Mouse (Mus musculus) G1E (cell line): ENCODE measurements at regions not wholly inside any gene's neighbourhood (a gene's known extent, or its start where the extent isn't known, plus 50 kb on each side); places are given as distances from the start of the nearest gene placed in this dataset.

Source experiments
- ATAC-seq: 2 replicates; pipeline ENCODE4 v1.8.0; 2016; ENCODE audit warnings: mild to moderate bottlenecking; ENCODE audit not compliant: insufficient number of reproducible peaks, poor library complexity, low FRiP score, severe bottlenecking; ENCODE audit errors: extremely low read depth
- DNase-seq: peaks from one replicate; pipeline ENCODE4 v3.0.0; 2012; ENCODE audit warnings: low spot score
- H3K27me3 ChIP-seq: 2 replicates; pipeline ENCODE4 v1.6.1; 2012; ENCODE audit warnings: mild to moderate bottlenecking, low read length, inconsistent platforms; ENCODE audit not compliant: insufficient read depth
- H3K36me3 ChIP-seq: replicated peaks from 2 replicates; pipeline ENCODE3; 2012; ENCODE audit warnings: mild to moderate bottlenecking, inconsistent platforms
- H3K4me1 ChIP-seq: 2 replicates; pipeline ENCODE4 v1.6.1; 2012; ENCODE audit warnings: low read depth, low read length, inconsistent platforms, mixed read lengths; ENCODE audit not compliant: insufficient read depth
- H3K4me3 ChIP-seq: 2 replicates; pipeline ENCODE4 v1.5.1; 2012; ENCODE audit warnings: low read depth, mild to moderate bottlenecking, inconsistent platforms, low read length, moderate library complexity, mixed read lengths
- H3K9me3 ChIP-seq: replicated peaks from 2 replicates; pipeline ENCODE4 v1.6.1; 2012; ENCODE audit warnings: inconsistent platforms
- CTCF ChIP-seq: IDR thresholded peaks from 2 replicates; pipeline ENCODE4 v1.5.1; 2012; ENCODE audit warnings: low read depth, low read length, inconsistent platforms, mixed read lengths
- GATA1 ChIP-seq: IDR thresholded peaks from 2 replicates; pipeline ENCODE4 v1.6.1; 2012; ENCODE audit warnings: borderline replicate concordance, low read length, inconsistent platforms, mixed read lengths
- GATA2 ChIP-seq: IDR thresholded peaks from 2 replicates; pipeline ENCODE4 v1.6.1; 2012; ENCODE audit warnings: low read depth, low read length, inconsistent platforms, borderline replicate concordance
- POLR2AphosphoS5 ChIP-seq: IDR thresholded peaks from 2 replicates; pipeline ENCODE4 v1.6.1; 2012; ENCODE audit warnings: low read depth, low read length, inconsistent platforms; ENCODE audit not compliant: insufficient replicate concordance
- TAL1 ChIP-seq: conservative IDR thresholded peaks from 2 replicates; pipeline ENCODE4 v1.6.1; 2012; ENCODE audit warnings: low read depth, low read length, inconsistent platforms, mixed read lengths

DNA sequence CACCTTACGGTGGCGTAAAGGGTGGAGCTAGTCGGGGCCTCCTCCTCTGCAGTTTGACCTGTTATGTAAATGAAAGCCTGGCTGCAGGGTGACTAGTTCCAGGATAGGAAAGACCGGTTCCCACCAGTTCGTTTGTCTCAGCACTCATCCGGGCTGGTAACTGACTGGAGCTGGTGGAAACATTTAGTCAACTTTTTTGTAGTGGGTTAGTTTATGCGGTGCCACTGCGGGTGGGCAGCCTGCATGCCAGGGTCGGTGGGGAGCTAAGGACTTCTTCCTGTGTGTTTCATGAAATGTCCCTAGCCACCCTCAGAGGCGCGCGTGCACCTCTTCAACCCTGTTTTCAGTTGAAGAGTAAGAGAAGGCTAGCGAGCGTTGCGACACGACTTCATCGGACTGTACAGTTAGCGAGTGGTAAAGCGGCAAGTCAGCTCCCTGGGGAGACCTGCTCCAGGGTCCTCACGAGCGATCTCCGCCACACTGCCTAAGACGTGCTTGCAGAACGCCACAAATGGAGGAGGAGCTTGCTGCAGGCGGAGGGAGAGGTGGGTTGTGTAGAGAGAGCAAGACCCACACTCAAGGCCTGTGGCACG, 76.5 kb upstream of the Gadd45a start:
- H3K27me3 ChIP-seq: peaks cover 42% of the 10 kb centered on the region
- no peaks in the 10 kb centered on the region for H3K4me1 ChIP-seq
- H3K4me3 ChIP-seq: no peak overlapping the region
- no peaks in the 10 kb centered on the region for H3K36me3 ChIP-seq
- no peak for TF ChIP-seq GATA2
- no peaks in the 10 kb centered on the region for H3K9me3 ChIP-seq
- no peak for DNase-seq
- no peak for ATAC-seq

- DNase-seq (no peak), ATAC-seq (no peak)
- TF ChIP-seq TAL1 (no peak), POLR2AphosphoS5 (no peak), CTCF (no peak), GATA1 (no peak), GATA2 (no peak)
- no peak overlapping the region for H3K4me3 ChIP-seq
- H3K9me3 ChIP-seq: no peaks in the 10 kb centered on the region
- H3K36me3 ChIP-seq: no peaks in the 10 kb centered on the region
- no peaks in the 10 kb centered on the region for H3K4me1 ChIP-seq
- peaks cover 42% of the 10 kb centered on the region for H3K27me3 ChIP-seq
Measured at GRCm38 (mm10) chr6:67113261-67113660, 76.0 kb upstream of the Gadd45a start.

GRCm38 (mm10) chr6:67112311-67112710, 75.1 kb upstream of the Gadd45a start:
- Histone ChIP-seq H3K4me3 (no peak overlapping the region), H3K27me3 (peaks cover 45% of the 10 kb centered on the region), H3K36me3 (no peaks in the 10 kb centered on the region), H3K4me1 (no peaks in the 10 kb centered on the region), H3K9me3 (no peaks in the 10 kb centered on the region)
- ATAC-seq (no peak), DNase-seq (no peak)
- no peak for TF ChIP-seq TAL1
- no peak for TF ChIP-seq CTCF
- TF ChIP-seq GATA2: no peak
- no peak for TF ChIP-seq GATA1
- TF ChIP-seq POLR2AphosphoS5: no peak

GRCm38 (mm10) chr6:67111581-67111980, 74.3 kb upstream of the Gadd45a start:
- Histone ChIP-seq H3K27me3 (peaks cover 46% of the 10 kb centered on the region), H3K9me3 (no peaks in the 10 kb centered on the region), H3K4me3 (no peak overlapping the region), H3K36me3 (no peaks in the 10 kb centered on the region), H3K4me1 (no peaks in the 10 kb centered on the region)
- TF ChIP-seq POLR2AphosphoS5 (no peak), GATA2 (no peak), TAL1 (no peak), GATA1 (no peak), CTCF (no peak)
- DNase-seq (no peak), ATAC-seq (no peak)

- TF ChIP-seq POLR2AphosphoS5: no peak
- no peak for TF ChIP-seq GATA2
- TF ChIP-seq CTCF: no peak
- TF ChIP-seq GATA1: no peak
- Histone ChIP-seq H3K4me3 (no peak overlapping the region), H3K27me3 (peaks cover 45% of the 10 kb centered on the region), H3K36me3 (no peaks in the 10 kb centered on the region), H3K9me3 (no peaks in the 10 kb centered on the region), H3K4me1 (no peaks in the 10 kb centered on the region)
- DNase-seq (no peak), ATAC-seq (no peak)
Measured at GRCm38 (mm10) chr6:67110391-67110790, 73.1 kb upstream of the Gadd45a start.

DNA sequence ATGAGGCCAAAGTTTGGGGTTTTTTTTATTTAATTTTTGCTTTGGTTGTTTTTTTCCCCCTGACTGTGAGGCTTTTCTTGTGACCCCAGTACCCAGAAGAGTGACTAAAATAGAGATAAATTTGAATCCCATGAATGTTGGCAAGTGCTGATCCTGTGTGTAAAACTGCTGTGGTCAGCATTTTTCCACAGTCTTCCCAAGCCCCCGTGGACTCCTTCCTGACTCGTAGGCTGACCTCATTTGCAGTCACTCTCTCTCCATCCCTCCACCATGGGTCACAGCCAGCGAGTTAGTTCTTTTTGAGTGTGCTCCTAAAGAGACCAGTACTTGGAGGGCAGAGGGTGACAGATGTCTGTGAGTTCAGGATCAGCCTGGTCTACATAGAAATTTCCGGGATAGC, 72.5 kb upstream of the Gadd45a start:
- Histone ChIP-seq H3K4me3 (no peak overlapping the region), H3K27me3 (peaks cover 48% of the 10 kb centered on the region), H3K36me3 (no peaks in the 10 kb centered on the region), H3K9me3 (no peaks in the 10 kb centered on the region), H3K4me1 (no peaks in the 10 kb centered on the region)
- DNase-seq (no peak), ATAC-seq (no peak)
- TF ChIP-seq POLR2AphosphoS5: no peak
- no peak for TF ChIP-seq TAL1
- TF ChIP-seq GATA1: no peak
- no peak for TF ChIP-seq CTCF
- TF ChIP-seq GATA2: no peak
